Mouse (Mus musculus): Measurements from ENCODE around the gene Klf15.

- TF ChIP-seq CTCF (IDR thresholded peaks at IDR 0.05; ENCODE audit: extremely low read depth, insufficient read length, insufficient replicate concordance, low read depth, low read length) (no peak), POLR2A (IDR thresholded peaks at IDR 0.05; ENCODE audit: low read depth, low read length) (no peak)
These were observed 37.0 kb upstream of the Klf15 start for GRCm38 (mm10) chr6:90425361-90425760.
